9 mouse cellular contexts compared by ENCODE assay signal in the genomic region with DNA sequence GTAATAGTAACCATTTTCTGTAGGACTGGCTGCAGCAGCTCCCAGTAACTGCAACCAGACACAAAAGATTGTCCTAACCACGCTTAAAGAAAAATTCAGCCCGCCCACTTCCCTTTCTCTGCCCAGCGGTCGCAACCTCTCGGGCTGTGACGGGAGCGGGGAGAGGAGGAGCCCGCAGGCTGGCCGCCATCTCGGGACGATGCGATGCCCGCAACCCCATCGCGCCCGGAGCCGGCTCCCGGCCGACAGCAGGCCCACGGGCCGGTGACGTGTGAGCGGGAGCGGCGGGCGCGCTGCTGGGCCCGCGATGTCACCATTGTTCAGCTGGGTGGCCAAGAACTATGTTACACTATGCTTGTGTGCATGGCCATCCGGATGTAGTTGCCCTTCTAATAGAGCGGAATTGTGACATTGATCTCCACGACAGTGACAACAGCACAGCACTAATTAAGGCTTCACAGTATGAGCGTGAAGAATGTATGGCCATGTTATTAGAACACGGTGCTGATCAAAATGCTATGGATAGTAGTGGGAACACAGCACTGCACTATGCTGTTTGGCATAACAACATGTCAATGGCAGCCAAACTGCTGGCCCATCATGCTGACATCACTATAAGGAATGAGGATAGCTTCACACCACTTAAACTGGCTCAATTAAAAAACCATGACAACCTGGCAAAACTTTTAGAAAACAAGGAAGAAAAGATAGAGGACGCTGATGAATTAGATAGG. TPM values are rescaled to one million over a fixed set of nuclear protein-coding genes. Genes with fewer than 3 reads are reported as not detected.
A peak's percentile ranks its signal among the peaks of the same experiment; 100 is the strongest.
DNase-seq lines count a peak whose midpoint lies in the region; ATAC-seq and TF ChIP-seq lines count a peak whose summit lies in the region.
"Had no signal": no experiment of that assay in that cellular context is flagged by ENCODE, and none has a peak within 500 bp of the region (broad histone marks: within the 10 kb centered on the region; RNA-seq: fewer than 3 reads in every experiment).

No protein-coding gene starts in this region.

- no peaks in the 10 kb centered on the region for H3K9me3 ChIP-seq in forebrain, postnatal 0 days (ENCODE audit: low read length)
- no peaks in the 10 kb centered on the region for H3K9me3 ChIP-seq in limb, embryonic 11.5 days (ENCODE audit: control insufficient read depth, low read length)
- no peaks in the 10 kb centered on the region for H3K9me3 ChIP-seq in midbrain, embryonic 11.5 days (ENCODE audit: control insufficient read depth, low read length)

- H3K27me3 ChIP-seq in cerebellum, adult 2 months (ENCODE audit: control insufficient read depth, insufficient read depth, low read length): no peaks in the 10 kb centered on the region; the same call in 1 of the 2 replicates
- no peaks in the 10 kb centered on the region for H3K27me3 ChIP-seq in forebrain, postnatal 0 days (ENCODE audit: insufficient read depth, low read length)
- H3K27me3 ChIP-seq in limb, embryonic 11.5 days (ENCODE audit: control insufficient read depth, insufficient read depth, low read length): no peaks in the 10 kb centered on the region
- H3K27me3 ChIP-seq in midbrain, embryonic 11.5 days (ENCODE audit: control insufficient read depth, insufficient read depth, low read length): no peaks in the 10 kb centered on the region; the same call in 1 of the 2 replicates

- no peaks in the 10 kb centered on the region for H3K36me3 ChIP-seq in forebrain, postnatal 0 days (ENCODE audit: insufficient read depth)
- no peaks in the 10 kb centered on the region for H3K36me3 ChIP-seq in limb, embryonic 11.5 days (ENCODE audit: control insufficient read depth, insufficient read depth, low read length)
- H3K36me3 ChIP-seq in midbrain, embryonic 11.5 days (ENCODE audit: control insufficient read depth, insufficient read depth, low read length): no peaks in the 10 kb centered on the region

- no peak for TF ChIP-seq POLR2A in cerebellum, adult 2 months (IDR thresholded peaks at IDR 0.05; ENCODE audit: borderline replicate concordance, insufficient read depth, low read length)

- TF ChIP-seq CTCF in cerebellum, adult 2 months (IDR thresholded peaks at IDR 0.05; ENCODE audit: borderline replicate concordance, insufficient read depth, low read depth, low read length): no peak
- TF ChIP-seq CTCF in forebrain, postnatal 0 days (IDR thresholded peaks at IDR 0.05; ENCODE audit: low read depth): no peak

- no peaks in the 10 kb centered on the region for H3K4me1 ChIP-seq in cerebellum, adult 2 months (ENCODE audit: control insufficient read depth, insufficient read depth, low read length)
- no peaks in the 10 kb centered on the region for H3K4me1 ChIP-seq in forebrain, postnatal 0 days (ENCODE audit: insufficient read depth)
- no peaks in the 10 kb centered on the region for H3K4me1 ChIP-seq in limb, embryonic 11.5 days (ENCODE audit: control insufficient read depth, insufficient read depth, low read length)
- peaks cover 4% of the 10 kb centered on the region; the same call in 1 of the 2 replicates for H3K4me1 ChIP-seq in midbrain, embryonic 11.5 days (ENCODE audit: control insufficient read depth, insufficient read depth, low read length)

- H3K27ac ChIP-seq in cerebellum, adult 2 months (ENCODE audit: insufficient read depth, low read length): no peak overlapping the region
- no peak overlapping the region for H3K27ac ChIP-seq in forebrain, postnatal 0 days (ENCODE audit: low read depth, low read length)
- H3K27ac ChIP-seq in limb, embryonic 11.5 days (replicated peaks; ENCODE audit: low read depth, low read length): no peak overlapping the region
- H3K27ac ChIP-seq in midbrain, embryonic 11.5 days (ENCODE audit: low read depth, low read length): no peak overlapping the region

- peak overlapping the region; percentile 70 for H3K4me2 ChIP-seq in forebrain, postnatal 0 days (ENCODE audit: low read depth)
- peak overlapping the region; percentile 55 for H3K4me2 ChIP-seq in limb, embryonic 11.5 days (ENCODE audit: low read depth, severe bottlenecking)
- H3K4me2 ChIP-seq in midbrain, embryonic 11.5 days: peak overlapping the region; percentile 58

- peak overlapping the region; percentile 23 for H3K4me3 ChIP-seq in cerebellum, adult 2 months (replicated peaks; ENCODE audit: insufficient read depth, low read depth, low read length)
- H3K4me3 ChIP-seq in forebrain, postnatal 0 days (ENCODE audit: low read depth, low read length): peak overlapping the region; percentile 32
- peak overlapping the region; percentile 25 for H3K4me3 ChIP-seq in limb, embryonic 11.5 days (ENCODE audit: low read depth, low read length)
- peak overlapping the region; percentile 26 for H3K4me3 ChIP-seq in midbrain, embryonic 11.5 days (ENCODE audit: low read depth, low read length)

- 19% methylated on average over 35 of the region's 35 CpGs for whole genome bisulfite sequencing in cerebellum, adult 2 months
- 19% methylated on average over 34 of the region's 35 CpGs for WGBS in forebrain, postnatal 0 days
- 19% methylated on average over 35 of the region's 35 CpGs for WGBS in limb, embryonic 11.5 days
- 22% methylated on average over 34 of the region's 35 CpGs for WGBS in midbrain, embryonic 11.5 days

- DNase-seq in adrenal gland, adult 18-20 months (ENCODE audit: low spot score in 2 of 2): peak; percentile 30 to 43
- DNase-seq in cerebellum, adult 2 months: peak; percentile 26 to 44
- peak; percentile 47 for DNase-seq in forebrain, postnatal 0 days
- peak; percentile 68 for DNase-seq in heart, postnatal 4 days
- DNase-seq in limb, embryonic 11.5 days (ENCODE audit: low spot score): peak; percentile 65
- DNase-seq in midbrain, embryonic 11.5 days (ENCODE audit: low spot score, missing footprints): peak; percentile 94
- DNase-seq in yolk sac, embryonic 10.5 days (ENCODE audit: low spot score): peak; percentile 6
- no peak for DNase-seq in layer of hippocampus, postnatal 36 days

- peak overlapping the region; percentile 67 for H3K9ac ChIP-seq in forebrain, postnatal 0 days
- peak overlapping the region; percentile 70 for H3K9ac ChIP-seq in limb, embryonic 11.5 days (ENCODE audit: low read length)
- peak overlapping the region; percentile 69 for H3K9ac ChIP-seq in midbrain, embryonic 11.5 days (ENCODE audit: low read length)

- peak; percentile 65 for ATAC-seq in forebrain, postnatal 0 days
- ATAC-seq in limb, embryonic 11.5 days (ENCODE audit: insufficient number of reproducible peaks, low FRiP score, low TSS enrichment, low read depth): no peak
- peak; percentile 67 for ATAC-seq in midbrain, embryonic 11.5 days (ENCODE audit: low FRiP score)

RNA-seq across cellular contexts. Expression of a gene that starts 59.2 kb away (rescaled TPM):
- 1 to 10 TPM; 1.5 to 1.7 TPM for total RNA-seq in adrenal gland, adult 18-20 months (2021)
- 0.33 and 0.54 TPM in 2 replicates for polyA plus RNA-seq in cerebellum, adult 2 months (2012; rRNA removed)
- 0.92 and 1.00 TPM in 2 replicates for total RNA-seq in forebrain, postnatal 0 days (2014; rRNA removed)
- polyA plus RNA-seq in forebrain, postnatal 0 days (2015; fragmentation: Nextera tagmentation; extraction: Ambion mirVana): 2.4 and 3.0 TPM in 2 replicates
- total RNA-seq in heart, postnatal 4 days (2021): 1 to 10 TPM in 1 of 2 experiments, under 1 TPM in 1; 0.92 to 1.4 TPM
- 0.23 TPM in 1 of 2 replicates, not detected in the other for polyA plus RNA-seq in limb, embryonic 11.5 days (2014; fragmentation: Nextera tagmentation; extraction: Ambion mirVana)
- not detected in 2 replicates for polyA plus RNA-seq in midbrain, embryonic 11.5 days (2014; fragmentation: Nextera tagmentation; extraction: Ambion mirVana)
- total RNA-seq in layer of hippocampus, postnatal 36 days (2021): 1 to 10 TPM; 5.5 to 8.1 TPM
- total RNA-seq: neutrophil, adult 5-6 weeks had no signal

Comparison
In these comparisons a context has a peak if more than half of its experiments do, and no peak if none do; other contexts are left out.
1. DNase-seq: peak in adrenal gland, adult 18-20 months (2 of 2), cerebellum, adult 2 months (2 of 2), forebrain, postnatal 0 days (single experiment), heart, postnatal 4 days (single experiment), limb, embryonic 11.5 days (single experiment), midbrain, embryonic 11.5 days (single experiment) and yolk sac, embryonic 10.5 days (single experiment); none in layer of hippocampus, postnatal 36 days (0 of 2).
2. Peak in every context shown above with its lines, with median percentiles within 50 percentile points of each other: H3K4me3 ChIP-seq, H3K4me2 ChIP-seq and H3K9ac ChIP-seq.